ENCODE assay signal across 9 mouse cellular contexts in genomic region chr19:32905901-32906431, GRCm38 (mm10).
DNase-seq lines count a peak whose midpoint lies in the region; ATAC-seq and TF ChIP-seq lines count a peak whose summit lies in the region.
"Had no signal": no experiment of that assay in that cellular context is flagged by ENCODE, and none has a peak within 500 bp of the region (broad histone marks: within the 10 kb centered on the region; RNA-seq: fewer than 3 reads in every experiment).

No protein-coding gene starts in this region.

- H3K36me3 ChIP-seq in testis, adult 2 months (ENCODE audit: control insufficient read depth, insufficient read depth, low read length) = no peaks in the 10 kb centered on the region
- no peaks in the 10 kb centered on the region for H3K36me3 ChIP-seq in heart, postnatal 0 days (replicated peaks; ENCODE audit: control insufficient read depth, insufficient read depth, low read length)
- no peaks in the 10 kb centered on the region for H3K36me3 ChIP-seq in megakaryocyte, embryonic 14.5 days (replicated peaks; ENCODE audit: low read length)

- no peak overlapping the region for H3K9ac ChIP-seq in heart, postnatal 0 days (replicated peaks; ENCODE audit: low read depth, low read length)

- no peaks in the 10 kb centered on the region for H3K9me3 ChIP-seq in heart, postnatal 0 days (replicated peaks; ENCODE audit: control insufficient read depth, low read length)
- no peaks in the 10 kb centered on the region for H3K9me3 ChIP-seq in megakaryocyte, embryonic 14.5 days

- 12% methylated on average over 8 of the region's 8 CpGs for WGBS in heart, postnatal 0 days

- no peak for TF ChIP-seq POLR2A in testis, adult 2 months (IDR thresholded peaks at IDR 0.05; ENCODE audit: control insufficient read depth, low read depth, low read length)

- intact Hi-C loops in left cerebral cortex, postnatal 4 days (cut with DNase I) = no loop called here

- no peak overlapping the region for H3K4me3 ChIP-seq in testis, adult 2 months (ENCODE audit: control insufficient read depth, low read depth, low read length)
- no peak overlapping the region for H3K4me3 ChIP-seq in heart, postnatal 0 days (ENCODE audit: low read depth, low read length)
- peak overlapping the region; percentile 86 for H3K4me3 ChIP-seq in megakaryocyte, embryonic 14.5 days (replicated peaks)

- peak overlapping the region; percentile 27 for H3K4me2 ChIP-seq in heart, postnatal 0 days (ENCODE audit: low read depth, low read length)

- DNase-seq in testis, postnatal 10 days (ENCODE audit: low spot score) = no peak
- DNase-seq in heart, postnatal 0 days (ENCODE audit: low spot score) = peak; percentile 24
- DNase-seq in adrenal gland, postnatal 4 days (ENCODE audit: low spot score in 2 of 2) = no peak
- no peak for DNase-seq in left cerebral cortex, postnatal 4 days
- DNase-seq in adrenal gland, postnatal 14 days = no peak
- no peak for DNase-seq in left cerebral cortex, adult 18-20 months (ENCODE audit: low spot score in 2 of 2)
- DNase-seq: adrenal gland, postnatal 25 days had no signal

- no peak for TF ChIP-seq CTCF in testis, adult 2 months (IDR thresholded peaks at IDR 0.05; ENCODE audit: control insufficient read depth, insufficient read depth, insufficient replicate concordance, low read depth, low read length)
- TF ChIP-seq CTCF in heart, postnatal 0 days (IDR thresholded peaks at IDR 0.05; ENCODE audit: low read depth) = no peak

- peaks cover 5% of the 10 kb centered on the region for H3K4me1 ChIP-seq in testis, adult 2 months (ENCODE audit: control insufficient read depth, insufficient read depth, low read length)
- H3K4me1 ChIP-seq in heart, postnatal 0 days (ENCODE audit: control insufficient read depth, insufficient read depth) = peaks cover 19% of the 10 kb centered on the region
- H3K4me1 ChIP-seq in megakaryocyte, embryonic 14.5 days = peaks cover 39% of the 10 kb centered on the region

- H3K27ac ChIP-seq in testis, adult 2 months (ENCODE audit: control insufficient read depth, insufficient read depth, low read depth, low read length) = peak overlapping the region; percentile 81
- H3K27ac ChIP-seq in heart, postnatal 0 days (ENCODE audit: low read depth) = peak overlapping the region; percentile 7; the same call in 1 of the 2 replicates

- no peak for ATAC-seq in heart, postnatal 0 days (ENCODE audit: insufficient read depth, low read depth)

- no peaks in the 10 kb centered on the region for H3K27me3 ChIP-seq in testis, adult 2 months (ENCODE audit: control insufficient read depth, insufficient read depth, low read length)
- no peaks in the 10 kb centered on the region for H3K27me3 ChIP-seq in heart, postnatal 0 days (ENCODE audit: control insufficient read depth, insufficient read depth, low read length)
- H3K27me3 ChIP-seq in megakaryocyte, embryonic 14.5 days (replicated peaks) = peaks cover 19% of the 10 kb centered on the region

- TF ChIP-seq EP300 in heart, postnatal 0 days (IDR thresholded peaks at IDR 0.05; ENCODE audit: low read depth) = 0 out of 2 replicates have a peak, but pooled peaks have one; percentile 30
